Mouse (Mus musculus) lung, adult 2 months (tissue): ENCODE data around the gene Mllt3. TPM values are rescaled to one million over a fixed set of nuclear protein-coding genes. Genes with fewer than 3 reads are reported as not detected.

ENCODE experiments used
- DNase-seq: peaks from one replicate; pipeline ENCODE4 v3.0.0; 2022
- H3K4me1 ChIP-seq: fragments of 200-500 bp; 2 replicates; pipeline ENCODE4 v1.6.1; 2011; ENCODE audit warnings: low read length; ENCODE audit not compliant: control insufficient read depth, insufficient read depth
- H3K4me3 ChIP-seq: fragments of 200-500 bp; replicated peaks from 2 replicates; pipeline ENCODE3; 2011; ENCODE audit warnings: low read depth, mild to moderate bottlenecking, control low read depth, low read length; ENCODE audit errors: extremely low read depth
- CTCF ChIP-seq: fragments of 200-500 bp; IDR thresholded peaks from 2 replicates; pipeline ENCODE4 v1.5.1; 2011; ENCODE audit warnings: mild to moderate bottlenecking, low read length, control low read depth; ENCODE audit not compliant: insufficient read depth
- POLR2A ChIP-seq: fragments of 200-500 bp; IDR thresholded peaks from 2 replicates; pipeline ENCODE4 v1.6.1; 2011; ENCODE audit warnings: low read depth, mild to moderate bottlenecking, control low read depth, low read length, borderline replicate concordance; ENCODE audit errors: extremely low read depth
- WGBS: fragments of 180-500 bp; shearing (Covaris S2); methylation state at CpG from one replicate; pipeline ENCODE4 v1.1.7; 2018; 5-methylcytosine and 5-hydroxymethylcytosine counted together
- polyA plus RNA-seq: library from polyadenylated mRNA; depleted of rRNA; stranded (reverse); fragments of >200 nt; gene quantifications from 2 replicates; pipeline ENCODE4 v1.2.3, GENCODE M21; 2012

Mllt3 gene
- polyA plus RNA-seq, 1 experiment, result 8.5 TPM

- TF ChIP-seq CTCF, result peak; percentile 60
- no peak for TF ChIP-seq POLR2A
- H3K4me1 ChIP-seq, result peaks cover 2% of the 10 kb centered on the region; the same call in 1 of the 2 replicates
- 38% methylated on average over 12 of the region's 12 CpGs for WGBS
- DNase-seq, result peak; percentile 31
- no peak overlapping the region for H3K4me3 ChIP-seq
Observed at GRCm38 (mm10) chr4:87785132-87786074, 247.8 kb downstream of the Mllt3 start.

- DNase-seq, result no peak
- no peak overlapping the region for H3K4me3 ChIP-seq
- 79% methylated on average over 2 of the region's 2 CpGs for WGBS
- TF ChIP-seq CTCF (no peak), POLR2A (no peak)
- peaks cover 2% of the 10 kb centered on the region; the same call in 1 of the 2 replicates for H3K4me1 ChIP-seq
Observed at GRCm38 (mm10) chr4:87783809-87784208, 249.4 kb downstream of the Mllt3 start.

GRCm38 (mm10) chr4:87781971-87782370 lies 251.2 kb downstream of the Mllt3 start:
- DNase-seq, result no peak
- TF ChIP-seq CTCF, result no peak
- no peak for TF ChIP-seq POLR2A
- H3K4me1 ChIP-seq, result peaks cover 2% of the 10 kb centered on the region; the same call in 1 of the 2 replicates
- 77% methylated on average over 5 of the region's 5 CpGs for WGBS
- no peak overlapping the region for H3K4me3 ChIP-seq

- WGBS, result 76% methylated on average over 2 of the region's 2 CpGs
- Histone ChIP-seq H3K4me3 (no peak overlapping the region), H3K4me1 (no peaks in the 10 kb centered on the region)
- TF ChIP-seq CTCF (no peak), POLR2A (no peak)
- DNase-seq, result no peak
Observed at GRCm38 (mm10) chr4:87775721-87776120, 257.4 kb downstream of the Mllt3 start.

GRCm38 (mm10) chr4:87774515-87774914 lies 258.6 kb downstream of the Mllt3 start:
- WGBS, result 95% methylated on average over 4 of the region's 4 CpGs
- DNase-seq, result no peak
- TF ChIP-seq POLR2A, result no peak
- TF ChIP-seq CTCF, result no peak
- Histone ChIP-seq H3K4me1 (no peaks in the 10 kb centered on the region), H3K4me3 (no peak overlapping the region)

GRCm38 (mm10) chr4:87767711-87768561 lies 265.2 kb downstream of the Mllt3 start:
- DNase-seq, result no peak
- WGBS, result 59% methylated on average over 11 of the region's 11 CpGs
- TF ChIP-seq CTCF (no peak), POLR2A (no peak)

GRCm38 (mm10) chr4:87765729-87766128 lies 267.4 kb downstream of the Mllt3 start:
- Histone ChIP-seq H3K4me3 (no peak overlapping the region), H3K4me1 (no peaks in the 10 kb centered on the region)
- WGBS, result 48% methylated on average over 3 of the region's 3 CpGs
- TF ChIP-seq CTCF, result no peak
- no peak for TF ChIP-seq POLR2A
- DNase-seq, result no peak

More at GRCm38 (mm10) chr4:87767711-87768561, 265.2 kb downstream of the Mllt3 start:
- H3K4me1 ChIP-seq, result no peaks in the 10 kb centered on the region
- H3K4me3 ChIP-seq, result no peak overlapping the region

- no peak overlapping the region for H3K4me3 ChIP-seq
- WGBS, result 64% methylated on average over 2 of the region's 2 CpGs
- H3K4me1 ChIP-seq, result no peaks in the 10 kb centered on the region
- no peak for DNase-seq
- TF ChIP-seq POLR2A (no peak), CTCF (no peak)
Observed at GRCm38 (mm10) chr4:87761075-87761474, 272.1 kb downstream of the Mllt3 start.

- no peak for DNase-seq
- TF ChIP-seq POLR2A (no peak), CTCF (no peak)
- Histone ChIP-seq H3K4me3 (no peak overlapping the region), H3K4me1 (no peaks in the 10 kb centered on the region)
- WGBS, result 70% methylated on average over 1 of the region's 1 CpGs
Observed at GRCm38 (mm10) chr4:87760297-87760696, 272.9 kb downstream of the Mllt3 start.
